In genomic region chr11:88620158-88620973, GRCm38 (mm10) we compare ENCODE assay signal across 9 mouse cellular contexts.
DNase-seq lines count a peak whose midpoint lies in the region; ATAC-seq and TF ChIP-seq lines count a peak whose summit lies in the region.
"Had no signal": no experiment of that assay in that cellular context is flagged by ENCODE, and none has a peak within 500 bp of the region (broad histone marks: within the 10 kb centered on the region; RNA-seq: fewer than 3 reads in every experiment).

No protein-coding gene starts in this region.

- peaks cover 48% of the 10 kb centered on the region for H3K79me2 ChIP-seq in myocyte (ENCODE audit: control insufficient read depth, insufficient read depth)

- H3ac ChIP-seq in myocyte (ENCODE audit: control insufficient read depth, insufficient read length), result no peak overlapping the region

- TF ChIP-seq POLR2A in myocyte (IDR thresholded peaks at IDR 0.05; ENCODE audit: insufficient read length, low read depth), result no peak

- peaks cover 54% of the 10 kb centered on the region for H3K4me1 ChIP-seq in intestine, embryonic 14.5 days (replicated peaks; ENCODE audit: control insufficient read depth, insufficient read depth, low read length)
- H3K4me1 ChIP-seq in intestine, postnatal 0 days (replicated peaks; ENCODE audit: control insufficient read depth, insufficient read depth, low read length), result peaks cover 23% of the 10 kb centered on the region; the same call in 1 of the 2 replicates
- H3K4me1 ChIP-seq in limb, embryonic 13.5 days, result peaks cover 58% of the 10 kb centered on the region

- no peak overlapping the region for H3K9ac ChIP-seq in intestine, embryonic 14.5 days (ENCODE audit: low read length)
- H3K9ac ChIP-seq in intestine, postnatal 0 days (ENCODE audit: low read depth, low read length), result no peak overlapping the region
- H3K9ac ChIP-seq in limb, embryonic 13.5 days, result no peak overlapping the region

- DNase-seq in intestine, embryonic 14.5 days (ENCODE audit: low spot score), result no peak
- DNase-seq in embryo, embryonic 10.5 days (ENCODE audit: low spot score), result peak; percentile 49
- DNase-seq in heart, adult 18-20 months, result peak; percentile 75 to 82
- DNase-seq in kidney, adult 8-10 months, result peak; percentile 57 to 76

- no peak overlapping the region for H3K27ac ChIP-seq in intestine, embryonic 14.5 days (ENCODE audit: low read depth)
- H3K27ac ChIP-seq in intestine, postnatal 0 days (ENCODE audit: low read depth, low read length), result no peak overlapping the region
- no peak overlapping the region for H3K27ac ChIP-seq in limb, embryonic 13.5 days
- H3K27ac ChIP-seq: macrophage had no signal

- no peaks in the 10 kb centered on the region for H3K9me3 ChIP-seq in intestine, embryonic 14.5 days (ENCODE audit: control insufficient read depth, low read length)
- no peaks in the 10 kb centered on the region for H3K9me3 ChIP-seq in intestine, postnatal 0 days (ENCODE audit: control insufficient read depth)
- no peaks in the 10 kb centered on the region for H3K9me3 ChIP-seq in limb, embryonic 13.5 days

- no peak overlapping the region for H3K4me2 ChIP-seq in intestine, embryonic 14.5 days (ENCODE audit: low read length)
- H3K4me2 ChIP-seq in intestine, postnatal 0 days (replicated peaks; ENCODE audit: low read depth), result no peak overlapping the region
- H3K4me2 ChIP-seq in limb, embryonic 13.5 days (replicated peaks), result peak overlapping the region; percentile 30
- H3K4me2 ChIP-seq in myocyte (ENCODE audit: low read depth), result peak overlapping the region; percentile 39

- TF ChIP-seq CTCF in intestine, postnatal 0 days (IDR thresholded peaks at IDR 0.05; ENCODE audit: low read depth), result no peak

- H3K36me3 ChIP-seq in intestine, embryonic 14.5 days (ENCODE audit: control insufficient read depth, insufficient read depth, low read length), result no peaks in the 10 kb centered on the region
- no peaks in the 10 kb centered on the region for H3K36me3 ChIP-seq in intestine, postnatal 0 days (ENCODE audit: control insufficient read depth, insufficient read depth)
- H3K36me3 ChIP-seq in limb, embryonic 13.5 days, result no peaks in the 10 kb centered on the region; the same call in 1 of the 2 replicates
- no peaks in the 10 kb centered on the region for H3K36me3 ChIP-seq in myocyte (ENCODE audit: control insufficient read depth, insufficient read depth)

- no peak overlapping the region for H3K4me3 ChIP-seq in intestine, embryonic 14.5 days (ENCODE audit: low read depth, low read length)
- H3K4me3 ChIP-seq in intestine, postnatal 0 days (ENCODE audit: low read depth, low read length), result no peak overlapping the region
- no peak overlapping the region for H3K4me3 ChIP-seq in limb, embryonic 13.5 days
- H3K4me3 ChIP-seq in myocyte, result no peak overlapping the region

- 0 out of 2 replicates have a peak, but pooled peaks have one; percentile 33 for ATAC-seq in intestine, embryonic 14.5 days (replicated peaks; ENCODE audit: low FRiP score, low TSS enrichment, low read depth)
- ATAC-seq in intestine, postnatal 0 days, result no peak
- ATAC-seq in limb, embryonic 13.5 days (ENCODE audit: low FRiP score, low read depth), result 0 out of 2 replicates have a peak, but pooled peaks have one; percentile 48
- ATAC-seq in granulocyte monocyte progenitor cell, adult 5-6 weeks (replicated peaks; ENCODE audit: poor library complexity, severe bottlenecking), result no peak

- 20% methylated on average over 15 of the region's 15 CpGs for WGBS in intestine, embryonic 14.5 days
- WGBS in intestine, postnatal 0 days, result 29% methylated on average over 15 of the region's 15 CpGs
- WGBS in limb, embryonic 13.5 days, result 6% methylated on average over 15 of the region's 15 CpGs

- H3K27me3 ChIP-seq in intestine, embryonic 14.5 days (replicated peaks; ENCODE audit: control insufficient read depth, insufficient read depth, low read length), result no peaks in the 10 kb centered on the region
- no peaks in the 10 kb centered on the region for H3K27me3 ChIP-seq in intestine, postnatal 0 days (replicated peaks; ENCODE audit: control insufficient read depth, insufficient read depth, low read length)
- peaks cover 5% of the 10 kb centered on the region; the same call in 1 of the 2 replicates for H3K27me3 ChIP-seq in limb, embryonic 13.5 days
- H3K27me3 ChIP-seq in myocyte (ENCODE audit: control insufficient read depth, insufficient read depth, insufficient read length), result no peaks in the 10 kb centered on the region

TF ChIP-seq in myocyte, 11 proteins besides CTCF, POLR2A, EP300 and RAD21:
- TF ChIP-seq TCF12 (IDR thresholded peaks at IDR 0.05; ENCODE audit: insufficient read depth, poor library complexity, severe bottlenecking) (no peak), USF1 (IDR thresholded peaks at IDR 0.05; ENCODE audit: low read depth) (no peak), CEBPB (IDR thresholded peaks at IDR 0.05; ENCODE audit: insufficient read depth, poor library complexity, severe bottlenecking) (no peak), SRF (IDR thresholded peaks at IDR 0.05; ENCODE audit: control insufficient read depth, insufficient read length, low read depth) (no peak), POLR2AphosphoS2 (IDR thresholded peaks at IDR 0.05; ENCODE audit: insufficient read length, low read depth) (no peak), E2F4 (IDR thresholded peaks at IDR 0.05; ENCODE audit: insufficient read depth) (no peak)

Comparison
In these comparisons a context has a peak if more than half of its experiments do, and no peak if none do; other contexts are left out.
1. ATAC-seq: peak in intestine, embryonic 14.5 days (single experiment) and limb, embryonic 13.5 days (single experiment); none in intestine, postnatal 0 days (single experiment) and granulocyte monocyte progenitor cell, adult 5-6 weeks (single experiment).
2. H3K4me2 ChIP-seq: peak in limb, embryonic 13.5 days (single experiment) and myocyte (single experiment); none in intestine, embryonic 14.5 days (single experiment) and intestine, postnatal 0 days (single experiment).